Mouse (Mus musculus): ENCODE data around the gene Lyar. TPM values are rescaled to one million over a fixed set of nuclear protein-coding genes. Genes with fewer than 3 reads are reported as not detected.

Gene Lyar
- polyA plus RNA-seq, 1 experiment = 19.7 TPM

GRCm38 (mm10) chr5:38199686-38200085 is 20.6 kb upstream of the Lyar start:
- TF ChIP-seq POLR2A (IDR thresholded peaks at IDR 0.05; ENCODE audit: borderline replicate concordance, low read depth, low read length) (no peak), CTCF (IDR thresholded peaks at IDR 0.05; ENCODE audit: low read depth, low read length) (no peak)
- H3K4me3 ChIP-seq (ENCODE audit: insufficient read depth, low read length) = no peak overlapping the region
- H3K4me1 ChIP-seq (ENCODE audit: control insufficient read depth, insufficient read depth, low read length) = no peaks in the 10 kb centered on the region
- no peak overlapping the region for H3K27ac ChIP-seq (ENCODE audit: insufficient read depth, low read depth, low read length)

- no peak overlapping the region for H3K4me3 ChIP-seq (ENCODE audit: insufficient read depth, low read length)
- TF ChIP-seq CTCF (IDR thresholded peaks at IDR 0.05; ENCODE audit: low read depth, low read length) (no peak), POLR2A (IDR thresholded peaks at IDR 0.05; ENCODE audit: borderline replicate concordance, low read depth, low read length) (no peak)
- no peak overlapping the region for H3K27ac ChIP-seq (ENCODE audit: insufficient read depth, low read depth, low read length)
- H3K4me1 ChIP-seq (ENCODE audit: control insufficient read depth, insufficient read depth, low read length) = peaks cover 15% of the 10 kb centered on the region
Observed at GRCm38 (mm10) chr5:38205303-38205726, 15.0 kb upstream of the Lyar start.

GRCm38 (mm10) chr5:38208985-38209384 is 11.3 kb upstream of the Lyar start:
- peaks cover 21% of the 10 kb centered on the region for H3K4me1 ChIP-seq (ENCODE audit: control insufficient read depth, insufficient read depth, low read length)
- TF ChIP-seq POLR2A (IDR thresholded peaks at IDR 0.05; ENCODE audit: borderline replicate concordance, low read depth, low read length) (no peak), CTCF (IDR thresholded peaks at IDR 0.05; ENCODE audit: low read depth, low read length) (no peak)
- H3K4me3 ChIP-seq (ENCODE audit: insufficient read depth, low read length) = no peak overlapping the region
- no peak overlapping the region for H3K27ac ChIP-seq (ENCODE audit: insufficient read depth, low read depth, low read length)

GRCm38 (mm10) chr5:38211691-38212090 is 8.6 kb upstream of the Lyar start:
- TF ChIP-seq CTCF (IDR thresholded peaks at IDR 0.05; ENCODE audit: low read depth, low read length) (no peak), POLR2A (IDR thresholded peaks at IDR 0.05; ENCODE audit: borderline replicate concordance, low read depth, low read length) (no peak)
- no peak overlapping the region for H3K4me3 ChIP-seq (ENCODE audit: insufficient read depth, low read length)

GRCm38 (mm10) chr5:38213009-38213408 is 7.3 kb upstream of the Lyar start:
- peaks cover 23% of the 10 kb centered on the region for H3K4me1 ChIP-seq (ENCODE audit: control insufficient read depth, insufficient read depth, low read length)
- no peak overlapping the region for H3K4me3 ChIP-seq (ENCODE audit: insufficient read depth, low read length)
- TF ChIP-seq POLR2A (IDR thresholded peaks at IDR 0.05; ENCODE audit: borderline replicate concordance, low read depth, low read length) = no peak
- no peak for TF ChIP-seq CTCF (IDR thresholded peaks at IDR 0.05; ENCODE audit: low read depth, low read length)
- H3K27ac ChIP-seq (ENCODE audit: insufficient read depth, low read depth, low read length) = no peak overlapping the region

More at GRCm38 (mm10) chr5:38211691-38212090, 8.6 kb upstream of the Lyar start:
- Histone ChIP-seq H3K4me1 (ENCODE audit: control insufficient read depth, insufficient read depth, low read length) (peaks cover 21% of the 10 kb centered on the region), H3K27ac (ENCODE audit: insufficient read depth, low read depth, low read length) (no peak overlapping the region; the same call in 1 of the 2 replicates)

GRCm38 (mm10) chr5:38219771-38220307 is 431 bp upstream of the Lyar start:
- TF ChIP-seq CTCF (IDR thresholded peaks at IDR 0.05; ENCODE audit: low read depth, low read length) = no peak
- no peak for TF ChIP-seq POLR2A (IDR thresholded peaks at IDR 0.05; ENCODE audit: borderline replicate concordance, low read depth, low read length)
- Histone ChIP-seq H3K27ac (ENCODE audit: insufficient read depth, low read depth, low read length) (no peak overlapping the region), H3K4me3 (ENCODE audit: insufficient read depth, low read length) (peak overlapping the region; percentile 97), H3K4me1 (ENCODE audit: control insufficient read depth, insufficient read depth, low read length) (peaks cover 2% of the 10 kb centered on the region; the same call in 1 of the 2 replicates)

- H3K4me1 ChIP-seq (ENCODE audit: control insufficient read depth, insufficient read depth, low read length) = no peaks in the 10 kb centered on the region; the same call in 1 of the 2 replicates
Observed at GRCm38 (mm10) chr5:38235422-38235821, 15.2 kb downstream of the Lyar start.

GRCm38 (mm10) chr5:38236627-38237026 is 16.4 kb downstream of the Lyar start:
- H3K4me3 ChIP-seq (ENCODE audit: insufficient read depth, low read length) = no peak overlapping the region
- TF ChIP-seq POLR2A (IDR thresholded peaks at IDR 0.05; ENCODE audit: borderline replicate concordance, low read depth, low read length) = no peak
- no peak for TF ChIP-seq CTCF (IDR thresholded peaks at IDR 0.05; ENCODE audit: low read depth, low read length)
- H3K27ac ChIP-seq (ENCODE audit: insufficient read depth, low read depth, low read length) = no peak overlapping the region
- H3K4me1 ChIP-seq (ENCODE audit: control insufficient read depth, insufficient read depth, low read length) = no peaks in the 10 kb centered on the region

More at GRCm38 (mm10) chr5:38235422-38235821, 15.2 kb downstream of the Lyar start:
- TF ChIP-seq CTCF (IDR thresholded peaks at IDR 0.05; ENCODE audit: low read depth, low read length) (peak; percentile 69; the same call in 1 of the 2 replicates), POLR2A (IDR thresholded peaks at IDR 0.05; ENCODE audit: borderline replicate concordance, low read depth, low read length) (no peak)
- no peak overlapping the region for H3K27ac ChIP-seq (ENCODE audit: insufficient read depth, low read depth, low read length)
- no peak overlapping the region for H3K4me3 ChIP-seq (ENCODE audit: insufficient read depth, low read length)

GRCm38 (mm10) chr5:38240727-38241472 is 20.6 kb downstream of the Lyar start:
- Histone ChIP-seq H3K27ac (ENCODE audit: insufficient read depth, low read depth, low read length) (no peak overlapping the region), H3K4me3 (ENCODE audit: insufficient read depth, low read length) (no peak overlapping the region), H3K4me1 (ENCODE audit: control insufficient read depth, insufficient read depth, low read length) (no peaks in the 10 kb centered on the region)
- TF ChIP-seq CTCF (IDR thresholded peaks at IDR 0.05; ENCODE audit: low read depth, low read length) = no peak
- no peak for TF ChIP-seq POLR2A (IDR thresholded peaks at IDR 0.05; ENCODE audit: borderline replicate concordance, low read depth, low read length)

GRCm38 (mm10) chr5:38241473-38241834 is 21.2 kb downstream of the Lyar start:
- no peak overlapping the region for H3K27ac ChIP-seq (ENCODE audit: insufficient read depth, low read depth, low read length)
- no peak for TF ChIP-seq CTCF (IDR thresholded peaks at IDR 0.05; ENCODE audit: low read depth, low read length)
- no peaks in the 10 kb centered on the region for H3K4me1 ChIP-seq (ENCODE audit: control insufficient read depth, insufficient read depth, low read length)
- H3K4me3 ChIP-seq (ENCODE audit: insufficient read depth, low read length) = no peak overlapping the region

All from bone marrow macrophage, adult 2 months (primary cell).